Mouse (Mus musculus) large intestine, adult 2 months (tissue): Measurements from ENCODE around the gene Ndufv3. TPM values are rescaled to one million over a fixed set of nuclear protein-coding genes. Genes with fewer than 3 reads are reported as not detected.
A peak's percentile ranks its signal among the peaks of the same experiment; 100 is the strongest.
"Not testable (repeated sequence)": the region's sequence is repeated elsewhere in the genome, so short reads cannot be mapped to it uniquely, and the experiment has no call there.

Experiments
- DNase-seq: peaks from one replicate; pipeline ENCODE4 v3.0.0-alpha.2; 2012; ENCODE audit warnings: low read depth, low spot score
- WGBS: fragments of 180-500 bp; shearing (Covaris S2); methylation state at CpG from one replicate; pipeline ENCODE4 v1.1.7; 2018; 5-methylcytosine and 5-hydroxymethylcytosine counted together
- polyA plus RNA-seq: library from polyadenylated mRNA; depleted of rRNA; stranded (reverse); fragments of >200 nt; gene quantifications from 2 replicates; pipeline ENCODE4 v1.2.3, GENCODE M21; 2012

The Ndufv3 gene
- polyA plus RNA-seq, 1 experiment: 257 TPM

GRCm38 (mm10) chr17:31547974-31548373 lies 28.1 kb downstream of the Ndufv3 start:
- 85% methylated on average over 3 of the region's 3 CpGs for WGBS
- DNase-seq: no peak

- no peak for DNase-seq
- 55% methylated on average over 8 of the region's 8 CpGs for WGBS
These were observed 29.5 kb downstream of the Ndufv3 start for GRCm38 (mm10) chr17:31549389-31549788.

- 97% methylated on average over 23 of the region's 23 CpGs for WGBS
- DNase-seq: not testable (repeated sequence)
These were observed 32.7 kb downstream of the Ndufv3 start for GRCm38 (mm10) chr17:31552601-31553000.

GRCm38 (mm10) chr17:31556253-31556652 lies 36.3 kb downstream of the Ndufv3 start:
- no peak for DNase-seq
- 79% methylated on average over 4 of the region's 4 CpGs for WGBS

GRCm38 (mm10) chr17:31557124-31557880 lies 37.4 kb downstream of the Ndufv3 start:
- 35% methylated on average over 11 of the region's 11 CpGs for WGBS
- DNase-seq: no peak

GRCm38 (mm10) chr17:31557947-31558542 lies 38.1 kb downstream of the Ndufv3 start:
- WGBS: 78% methylated on average over 10 of the region's 10 CpGs
- peak; percentile 32 for DNase-seq

GRCm38 (mm10) chr17:31559021-31559789 lies 39.3 kb downstream of the Ndufv3 start:
- 89% methylated on average over 11 of the region's 11 CpGs for WGBS
- DNase-seq: no peak

- WGBS: 22% methylated on average over 12 of the region's 12 CpGs
- DNase-seq: no peak
These were observed 43.7 kb downstream of the Ndufv3 start for GRCm38 (mm10) chr17:31563632-31564014.

- under 1% methylated on average over 62 of the region's 72 CpGs for WGBS
- DNase-seq: peak; percentile 97
These were observed 44.3 kb downstream of the Ndufv3 start, which contains the start of gene Pknox1 for GRCm38 (mm10) chr17:31564015-31564857. Gene Pknox1 (plus strand): TSS chr17:31564734.

GRCm38 (mm10) chr17:31564858-31565140 lies 44.9 kb downstream of the Ndufv3 start:
- DNase-seq: no peak
- WGBS: 1% methylated on average over 28 of the region's 44 CpGs

- 1% methylated on average over 77 of the region's 88 CpGs for WGBS
- DNase-seq: no peak
These were observed 45.5 kb downstream of the Ndufv3 start for GRCm38 (mm10) chr17:31565141-31566056.

- DNase-seq: no peak
- WGBS: 72% methylated on average over 6 of the region's 6 CpGs
These were observed 46.4 kb downstream of the Ndufv3 start for GRCm38 (mm10) chr17:31566276-31566675.

GRCm38 (mm10) chr17:31569756-31570155 lies 49.8 kb downstream of the Ndufv3 start:
- no peak for DNase-seq
- 74% methylated on average over 1 of the region's 1 CpGs for WGBS

- 66% methylated on average over 9 of the region's 9 CpGs for WGBS
- DNase-seq: peak; percentile 45
These were observed 50.5 kb downstream of the Ndufv3 start for GRCm38 (mm10) chr17:31570321-31570925.

GRCm38 (mm10) chr17:31571689-31572088 lies 51.8 kb downstream of the Ndufv3 start:
- 79% methylated on average over 5 of the region's 5 CpGs for WGBS

GRCm38 (mm10) chr17:31574662-31575061 lies 54.7 kb downstream of the Ndufv3 start:
- WGBS: 80% methylated on average over 7 of the region's 7 CpGs
- DNase-seq: no peak

More at GRCm38 (mm10) chr17:31571689-31572088, 51.8 kb downstream of the Ndufv3 start:
- DNase-seq: no peak

- 79% methylated on average over 10 of the region's 10 CpGs for WGBS
- DNase-seq: no peak
These were observed 56.7 kb downstream of the Ndufv3 start for GRCm38 (mm10) chr17:31576394-31577175.

- 77% methylated on average over 3 of the region's 3 CpGs for WGBS
These were observed 60.4 kb downstream of the Ndufv3 start for GRCm38 (mm10) chr17:31580344-31580743.

More at GRCm38 (mm10) chr17:31580344-31580743, 60.4 kb downstream of the Ndufv3 start:
- no peak for DNase-seq
